Mouse (Mus musculus): ENCODE results near the gene Vcam1. TPM values are rescaled to one million over a fixed set of nuclear protein-coding genes. Genes with fewer than 3 reads are reported as not detected.

Vcam1 gene
- polyA plus RNA-seq, 1 experiment from 2014 or later = 43.6 TPM

DNA sequence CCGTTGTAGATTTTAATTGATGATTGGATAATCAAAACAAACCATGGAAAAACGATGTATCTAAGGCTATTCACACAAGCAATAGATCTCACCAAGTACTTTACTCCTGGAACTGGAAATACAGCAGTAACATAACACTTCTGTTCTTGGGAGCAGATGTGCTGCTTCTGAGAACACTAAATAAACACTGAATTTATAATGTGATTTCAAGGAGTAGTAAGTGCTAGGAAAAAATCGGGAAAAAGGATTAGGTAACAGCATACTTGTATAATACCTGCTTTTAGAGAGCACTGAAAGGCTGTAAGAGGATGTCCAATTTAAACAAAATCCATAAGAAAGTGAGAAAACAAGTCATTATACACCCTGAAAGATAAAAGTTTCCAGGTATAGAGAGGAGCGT is 43.5 kb downstream of the Vcam1 start:
- no peak for DNase-seq
- H3K27me3 ChIP-seq (ENCODE audit: control insufficient read depth, insufficient read depth, low read length) = no peaks in the 10 kb centered on the region
- H3K9me3 ChIP-seq (ENCODE audit: control insufficient read depth, low read length) = peaks cover 6% of the 10 kb centered on the region; the same call in 1 of the 2 replicates
- H3K4me2 ChIP-seq (ENCODE audit: low read length) = no peak overlapping the region
- no peak for ATAC-seq (ENCODE audit: low FRiP score, low TSS enrichment)
- no peaks in the 10 kb centered on the region for H3K4me1 ChIP-seq (ENCODE audit: control insufficient read depth, insufficient read depth, low read length)
- no peak overlapping the region for H3K4me3 ChIP-seq (replicated peaks; ENCODE audit: low read depth, low read length)
- no peak overlapping the region for H3K27ac ChIP-seq (replicated peaks; ENCODE audit: low read depth, low read length)
- WGBS = 90% methylated on average over 4 of the region's 4 CpGs
- H3K9ac ChIP-seq (replicated peaks; ENCODE audit: low read length) = no peak overlapping the region
- no peaks in the 10 kb centered on the region for H3K36me3 ChIP-seq (ENCODE audit: control insufficient read depth, insufficient read depth, low read length)

DNA sequence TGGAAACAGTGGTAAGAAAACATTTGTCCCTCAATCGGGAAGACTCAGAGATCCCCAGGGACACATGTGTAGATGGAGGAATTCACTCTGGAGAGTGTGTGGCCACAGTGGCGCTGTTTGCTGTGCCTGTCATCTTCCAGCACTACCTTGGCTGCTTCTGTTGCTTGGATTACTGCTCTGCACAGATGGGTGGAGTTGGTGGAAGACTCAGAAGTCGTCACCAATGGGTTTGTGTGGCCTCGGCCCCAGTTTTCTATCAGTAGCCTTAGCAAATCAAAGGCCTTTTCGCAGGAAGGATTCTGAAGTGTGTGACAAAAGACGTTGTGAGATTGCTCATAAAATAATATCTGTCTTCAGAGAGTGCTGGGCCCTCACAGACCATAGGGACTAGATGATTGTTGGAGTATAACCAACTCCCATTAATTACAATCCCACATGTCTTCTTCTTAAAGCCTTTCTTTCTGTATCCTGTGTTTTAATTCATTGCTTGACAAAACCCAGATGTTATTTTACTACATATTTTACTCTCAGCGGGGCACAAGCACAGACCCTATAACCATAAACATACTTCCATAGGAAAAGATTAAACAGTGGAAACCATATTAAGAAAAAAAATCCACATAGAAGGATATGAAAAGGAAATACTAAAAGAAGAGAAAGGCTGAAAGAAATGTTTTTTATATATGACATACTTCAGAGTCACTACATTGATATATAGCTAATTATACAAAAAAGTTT is 48.4 kb downstream of the Vcam1 start:
- no peak for ATAC-seq (ENCODE audit: low FRiP score, low TSS enrichment)
- WGBS = 82% methylated on average over 7 of the region's 7 CpGs
- Histone ChIP-seq H3K27ac (replicated peaks; ENCODE audit: low read depth, low read length) (no peak overlapping the region), H3K27me3 (ENCODE audit: control insufficient read depth, insufficient read depth, low read length) (no peaks in the 10 kb centered on the region), H3K36me3 (ENCODE audit: control insufficient read depth, insufficient read depth, low read length) (no peaks in the 10 kb centered on the region), H3K4me3 (replicated peaks; ENCODE audit: low read depth, low read length) (no peak overlapping the region), H3K9ac (replicated peaks; ENCODE audit: low read length) (no peak overlapping the region), H3K9me3 (ENCODE audit: control insufficient read depth, low read length) (no peaks in the 10 kb centered on the region), H3K4me1 (ENCODE audit: control insufficient read depth, insufficient read depth, low read length) (no peaks in the 10 kb centered on the region), H3K4me2 (ENCODE audit: low read length) (no peak overlapping the region)
- peak; percentile 2 for DNase-seq

DNA sequence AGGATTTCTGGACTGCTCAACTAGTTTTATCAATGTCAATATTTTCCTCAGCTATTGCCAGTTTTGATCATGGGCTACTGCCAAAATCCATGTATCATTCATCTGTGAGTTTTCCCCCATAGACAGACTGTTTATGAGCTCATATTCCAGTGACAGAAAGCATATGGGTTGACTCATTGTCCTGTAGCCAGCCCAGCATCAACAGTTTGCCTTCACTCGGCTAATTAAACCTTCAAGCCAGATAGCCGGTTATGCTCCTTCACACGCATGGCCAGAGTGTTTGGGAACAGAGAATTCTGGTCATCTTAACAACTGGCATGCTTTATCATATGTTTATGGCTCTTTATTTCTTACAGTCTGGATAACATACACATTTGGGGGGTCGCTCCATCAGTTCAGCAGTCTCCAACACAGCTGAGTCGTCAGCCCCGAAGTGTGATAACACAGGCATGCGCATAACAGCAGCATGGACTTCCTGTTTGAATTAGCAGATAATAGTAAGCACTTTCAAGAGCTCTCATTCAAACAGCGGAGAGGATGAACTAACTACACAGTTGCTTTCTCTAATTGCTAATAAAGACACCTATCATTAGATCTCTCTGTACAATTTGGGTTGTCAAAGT is 49.2 kb downstream of the Vcam1 start:
- Histone ChIP-seq H3K27me3 (ENCODE audit: control insufficient read depth, insufficient read depth, low read length) (no peaks in the 10 kb centered on the region), H3K9ac (replicated peaks; ENCODE audit: low read length) (no peak overlapping the region), H3K27ac (replicated peaks; ENCODE audit: low read depth, low read length) (no peak overlapping the region), H3K4me2 (ENCODE audit: low read length) (no peak overlapping the region), H3K4me1 (ENCODE audit: control insufficient read depth, insufficient read depth, low read length) (no peaks in the 10 kb centered on the region), H3K36me3 (ENCODE audit: control insufficient read depth, insufficient read depth, low read length) (no peaks in the 10 kb centered on the region), H3K4me3 (replicated peaks; ENCODE audit: low read depth, low read length) (no peak overlapping the region), H3K9me3 (ENCODE audit: control insufficient read depth, low read length) (no peaks in the 10 kb centered on the region)
- DNase-seq = no peak
- WGBS = 90% methylated on average over 8 of the region's 8 CpGs
- no peak for ATAC-seq (ENCODE audit: low FRiP score, low TSS enrichment)

DNA sequence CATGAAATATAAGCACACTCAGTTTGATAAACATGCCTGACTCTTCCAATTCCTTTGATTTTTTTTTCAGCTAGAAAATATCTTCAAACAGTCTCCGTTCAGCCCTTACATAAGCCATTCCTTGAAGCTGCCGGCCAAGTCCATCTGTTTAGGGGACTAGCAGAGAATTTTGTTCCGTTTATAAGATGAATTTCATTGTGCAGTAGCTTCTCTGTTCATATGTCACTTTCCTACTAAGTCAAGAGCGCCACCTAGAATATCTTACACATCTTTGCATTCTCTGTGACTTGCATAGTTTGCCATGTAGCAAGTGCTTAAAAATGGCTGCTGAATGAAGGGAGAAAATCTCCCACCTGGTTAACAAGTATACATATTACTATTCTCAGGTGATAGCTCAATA is 51.0 kb downstream of the Vcam1 start:
- peak; percentile 27 for DNase-seq
- no peaks in the 10 kb centered on the region for H3K27me3 ChIP-seq (ENCODE audit: control insufficient read depth, insufficient read depth, low read length)
- no peak overlapping the region for H3K4me3 ChIP-seq (replicated peaks; ENCODE audit: low read depth, low read length)
- H3K9ac ChIP-seq (replicated peaks; ENCODE audit: low read length) = no peak overlapping the region
- no peak for ATAC-seq (ENCODE audit: low FRiP score, low TSS enrichment)
- no peaks in the 10 kb centered on the region for H3K9me3 ChIP-seq (ENCODE audit: control insufficient read depth, low read length)
- no peaks in the 10 kb centered on the region for H3K36me3 ChIP-seq (ENCODE audit: control insufficient read depth, insufficient read depth, low read length)
- H3K27ac ChIP-seq (replicated peaks; ENCODE audit: low read depth, low read length) = no peak overlapping the region
- H3K4me2 ChIP-seq (ENCODE audit: low read length) = no peak overlapping the region
- 75% methylated on average over 4 of the region's 4 CpGs for WGBS
- no peaks in the 10 kb centered on the region for H3K4me1 ChIP-seq (ENCODE audit: control insufficient read depth, insufficient read depth, low read length)

DNA sequence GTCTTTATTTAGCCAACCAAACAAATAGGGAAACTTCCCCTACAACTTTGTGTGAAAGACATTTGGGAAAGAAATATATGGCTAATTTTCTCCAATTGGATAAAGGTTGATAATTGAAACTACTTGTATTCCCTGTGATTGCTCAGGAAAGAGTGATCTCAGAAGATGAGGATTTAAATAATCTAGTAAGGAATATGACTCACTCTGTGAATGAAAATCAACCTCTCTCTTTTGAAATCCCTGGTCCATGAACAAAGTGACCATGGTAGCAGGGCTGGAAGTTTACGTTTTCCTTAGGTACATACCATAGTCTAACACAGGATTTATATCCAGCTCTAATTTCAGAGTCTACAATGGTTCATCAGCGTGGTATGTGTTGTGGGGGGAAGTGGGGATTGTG is 52.7 kb downstream of the Vcam1 start:
- H3K4me3 ChIP-seq (replicated peaks; ENCODE audit: low read depth, low read length) = no peak overlapping the region
- no peak overlapping the region for H3K9ac ChIP-seq (replicated peaks; ENCODE audit: low read length)
- no peaks in the 10 kb centered on the region for H3K4me1 ChIP-seq (ENCODE audit: control insufficient read depth, insufficient read depth, low read length)
- H3K27me3 ChIP-seq (ENCODE audit: control insufficient read depth, insufficient read depth, low read length) = no peaks in the 10 kb centered on the region
- no peaks in the 10 kb centered on the region for H3K9me3 ChIP-seq (ENCODE audit: control insufficient read depth, low read length)
- ATAC-seq (ENCODE audit: low FRiP score, low TSS enrichment) (no peak), DNase-seq (no peak)
- H3K27ac ChIP-seq (replicated peaks; ENCODE audit: low read depth, low read length) = no peak overlapping the region
- no peaks in the 10 kb centered on the region for H3K36me3 ChIP-seq (ENCODE audit: control insufficient read depth, insufficient read depth, low read length)
- no peak overlapping the region for H3K4me2 ChIP-seq (ENCODE audit: low read length)
- 88% methylated on average over 2 of the region's 2 CpGs for WGBS

DNA sequence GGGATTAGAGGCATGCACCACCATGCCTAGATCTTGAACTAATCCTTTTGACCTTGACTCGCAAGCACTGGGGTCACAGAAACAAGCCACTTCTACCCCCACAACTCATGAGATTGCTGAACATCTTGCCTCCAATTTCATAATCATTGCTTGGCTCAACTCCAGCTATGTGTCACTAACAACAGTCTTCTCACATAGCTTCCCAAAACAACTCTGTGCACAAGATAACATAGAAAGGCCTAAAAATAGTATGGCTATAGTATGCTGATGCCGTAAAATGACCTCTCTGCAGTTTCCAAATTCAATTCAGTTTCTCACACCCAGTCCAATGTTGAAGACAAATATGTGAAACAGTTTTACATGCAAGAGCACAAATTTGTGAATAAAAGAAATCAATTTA is 56.9 kb downstream of the Vcam1 start:
- Histone ChIP-seq H3K27ac (replicated peaks; ENCODE audit: low read depth, low read length) (no peak overlapping the region), H3K4me2 (ENCODE audit: low read length) (no peak overlapping the region), H3K27me3 (ENCODE audit: control insufficient read depth, insufficient read depth, low read length) (no peaks in the 10 kb centered on the region), H3K9me3 (ENCODE audit: control insufficient read depth, low read length) (no peaks in the 10 kb centered on the region), H3K4me1 (ENCODE audit: control insufficient read depth, insufficient read depth, low read length) (no peaks in the 10 kb centered on the region), H3K36me3 (ENCODE audit: control insufficient read depth, insufficient read depth, low read length) (no peaks in the 10 kb centered on the region), H3K4me3 (replicated peaks; ENCODE audit: low read depth, low read length) (no peak overlapping the region), H3K9ac (replicated peaks; ENCODE audit: low read length) (no peak overlapping the region)
- DNase-seq = no peak
- no peak for ATAC-seq (ENCODE audit: low FRiP score, low TSS enrichment)
- 87% methylated on average over 2 of the region's 2 CpGs for WGBS

DNA sequence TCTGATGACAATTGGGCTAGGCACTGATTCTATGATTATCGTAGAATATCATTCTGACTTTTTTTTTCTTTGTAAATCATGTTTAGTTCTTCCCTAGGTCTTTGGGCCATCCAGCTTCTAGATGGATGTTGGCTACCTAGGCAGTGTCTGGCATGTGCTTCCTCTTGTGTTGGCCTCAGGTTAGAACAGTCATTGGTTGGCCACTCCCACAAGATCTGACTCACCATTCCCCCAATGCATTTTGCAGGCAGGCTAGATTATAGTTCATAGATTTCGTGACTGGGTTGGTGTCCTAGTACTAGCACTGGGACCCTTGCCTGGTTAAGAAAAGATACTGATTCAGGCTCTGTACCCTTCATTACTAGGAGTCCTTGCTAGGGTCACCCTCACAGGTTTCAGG is 67.3 kb downstream of the Vcam1 start:
- Histone ChIP-seq H3K4me2 (ENCODE audit: low read length) (no peak overlapping the region), H3K27me3 (ENCODE audit: control insufficient read depth, insufficient read depth, low read length) (no peaks in the 10 kb centered on the region), H3K4me3 (replicated peaks; ENCODE audit: low read depth, low read length) (no peak overlapping the region), H3K36me3 (ENCODE audit: control insufficient read depth, insufficient read depth, low read length) (no peaks in the 10 kb centered on the region), H3K9me3 (ENCODE audit: control insufficient read depth, low read length) (no peaks in the 10 kb centered on the region), H3K9ac (replicated peaks; ENCODE audit: low read length) (no peak overlapping the region), H3K27ac (replicated peaks; ENCODE audit: low read depth, low read length) (no peak overlapping the region), H3K4me1 (ENCODE audit: control insufficient read depth, insufficient read depth, low read length) (no peaks in the 10 kb centered on the region)
- 97% methylated on average over 2 of the region's 2 CpGs for WGBS
- DNase-seq (no peak), ATAC-seq (ENCODE audit: low FRiP score, low TSS enrichment) (no peak)

DNA sequence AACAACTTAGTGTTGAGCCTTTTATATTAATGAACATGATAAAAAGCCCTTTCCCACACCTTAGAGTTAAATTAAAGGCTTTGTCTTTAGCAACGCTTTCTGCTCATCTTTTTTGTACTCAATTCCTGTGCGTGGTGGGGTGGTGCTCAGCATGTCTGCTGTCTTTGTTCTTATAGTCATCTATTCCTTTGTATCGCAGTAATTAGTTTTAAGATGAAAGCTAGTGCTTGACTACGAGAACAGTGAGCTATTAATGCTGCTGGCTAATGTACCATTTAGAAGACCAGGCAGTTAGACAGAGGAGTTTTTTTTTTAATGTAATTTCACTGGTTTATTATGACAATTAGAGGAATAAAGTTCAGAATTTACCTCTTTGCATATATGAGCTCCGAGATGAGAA is 69.2 kb downstream of the Vcam1 start:
- H3K4me2 ChIP-seq (ENCODE audit: low read length) = no peak overlapping the region
- WGBS = 67% methylated on average over 5 of the region's 5 CpGs
- no peak overlapping the region for H3K27ac ChIP-seq (replicated peaks; ENCODE audit: low read depth, low read length)
- H3K4me3 ChIP-seq (replicated peaks; ENCODE audit: low read depth, low read length) = no peak overlapping the region
- no peaks in the 10 kb centered on the region for H3K4me1 ChIP-seq (ENCODE audit: control insufficient read depth, insufficient read depth, low read length)
- ATAC-seq (ENCODE audit: low FRiP score, low TSS enrichment) (no peak), DNase-seq (no peak)
- no peaks in the 10 kb centered on the region for H3K27me3 ChIP-seq (ENCODE audit: control insufficient read depth, insufficient read depth, low read length)
- no peaks in the 10 kb centered on the region for H3K9me3 ChIP-seq (ENCODE audit: control insufficient read depth, low read length)
- H3K36me3 ChIP-seq (ENCODE audit: control insufficient read depth, insufficient read depth, low read length) = no peaks in the 10 kb centered on the region
- H3K9ac ChIP-seq (replicated peaks; ENCODE audit: low read length) = no peak overlapping the region
